Mouse (Mus musculus) ovary, postnatal 14 days (tissue): ENCODE results near the gene Mcat.
A peak's percentile ranks its signal among the peaks of the same experiment; 100 is the strongest.

Source experiments
- DNase-seq: peaks from one replicate; pipeline ENCODE4 v3.0.0; 2022; ENCODE audit warnings: low spot score

The Mcat gene

DNA sequence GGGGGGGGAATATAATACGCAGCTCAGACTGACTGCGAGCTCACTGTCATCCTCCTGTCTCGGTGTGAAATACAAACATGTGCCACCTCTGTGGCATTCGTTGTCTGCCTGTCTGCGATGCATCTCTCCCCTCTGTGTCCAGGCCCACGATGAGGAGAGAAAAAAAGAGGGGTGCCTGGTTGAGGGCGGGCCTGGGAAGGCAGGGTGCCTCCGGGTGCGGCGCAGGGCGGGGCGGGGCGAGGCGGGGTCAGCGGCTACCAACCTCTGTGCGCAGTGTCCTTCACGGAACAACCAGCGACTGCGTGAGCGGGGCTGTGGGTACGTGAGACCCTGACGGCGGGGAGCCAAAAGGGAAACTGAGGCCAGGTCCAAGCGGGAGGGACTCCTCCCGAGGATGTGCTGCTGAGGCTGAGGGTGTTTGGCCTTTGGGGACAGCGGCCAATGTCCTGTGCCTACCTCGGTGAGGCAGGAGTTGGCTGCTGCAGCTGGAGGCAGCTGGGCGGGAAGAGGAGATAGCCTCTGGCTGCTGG, at the start of gene Mcat, which contains the start of gene Tspo:
TSS of gene Mcat (minus strand) at position 461 of the 530 bp plus-strand sequence.
TSS of gene Tspo (plus strand) at position 266 of the 530 bp plus-strand sequence.
- peak; percentile 37 for DNase-seq

DNA sequence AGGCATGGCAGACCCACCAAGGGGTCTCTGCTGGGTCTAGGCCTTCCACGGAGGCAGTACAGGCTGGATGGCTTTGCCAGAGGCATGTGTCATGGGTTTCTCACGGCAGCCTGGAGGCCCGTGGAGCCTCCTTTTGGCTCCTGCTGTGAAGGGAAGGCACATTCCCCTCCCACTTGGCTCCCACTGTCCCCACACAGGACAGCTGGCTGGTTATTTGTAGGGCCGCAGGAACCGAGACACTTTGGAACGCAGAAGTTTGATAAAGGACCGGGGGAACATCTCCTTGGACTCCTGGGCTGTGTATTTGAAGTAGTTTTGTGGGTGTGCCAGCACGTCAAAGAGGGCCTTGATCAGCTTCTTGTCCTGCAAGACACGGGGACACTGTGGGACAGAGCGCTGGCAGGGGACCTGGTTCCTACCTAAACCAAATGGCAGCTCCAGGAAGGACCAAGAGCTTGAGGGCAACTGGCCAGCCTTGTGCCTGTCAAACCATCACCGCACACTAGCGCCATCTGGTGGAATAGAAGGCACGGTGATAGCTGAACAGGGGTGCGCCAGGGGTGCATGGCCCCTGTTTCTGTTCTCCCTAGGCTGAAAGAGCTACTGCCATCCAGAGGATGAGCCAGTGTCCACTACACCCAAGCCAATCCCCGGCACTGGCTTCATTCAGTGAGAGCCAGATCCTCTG, 43.7 kb upstream of the Mcat start:
- peak; percentile 68 for DNase-seq

DNA sequence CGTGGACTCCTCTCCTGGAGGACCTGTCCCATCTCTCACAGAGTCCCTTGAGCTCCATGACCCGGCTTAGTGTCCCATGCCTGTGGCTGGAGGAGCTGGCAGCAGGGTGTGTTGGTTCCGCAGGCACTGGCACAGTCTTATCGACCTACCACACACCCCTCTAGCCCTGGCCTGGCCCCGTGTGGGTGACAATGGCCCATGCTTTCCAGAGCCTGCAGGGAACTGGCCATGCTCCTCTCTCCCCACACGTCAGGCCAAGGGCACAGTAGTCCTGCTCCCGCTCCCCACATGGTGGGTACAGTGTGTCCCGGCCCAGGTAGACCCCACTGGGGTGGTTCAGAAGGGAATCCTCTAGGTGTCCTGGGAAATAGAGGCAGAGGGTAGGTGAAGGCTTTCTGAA, 43.1 kb upstream of the Mcat start:
- no peak for DNase-seq

DNA sequence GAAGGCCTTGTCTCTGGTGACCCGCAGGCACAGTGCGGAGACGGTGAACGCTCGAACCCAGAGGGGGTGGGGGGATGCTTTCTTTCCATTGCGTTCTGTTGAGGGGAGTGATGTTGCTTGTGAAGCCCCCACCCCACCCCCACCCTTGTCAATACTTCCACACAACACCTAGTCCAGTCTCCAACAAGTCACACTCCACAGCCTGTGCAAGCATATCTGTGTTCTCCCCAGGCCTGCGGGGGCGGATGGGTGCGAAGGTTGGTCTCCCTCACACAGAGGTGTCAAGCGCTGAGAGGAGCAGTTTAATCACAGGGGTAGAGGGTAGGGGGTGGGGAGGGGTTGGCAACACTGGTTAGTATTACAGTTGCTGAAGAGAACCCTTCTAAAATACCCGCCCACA, 42.6 kb upstream of the Mcat start:
- DNase-seq, result no peak

DNA sequence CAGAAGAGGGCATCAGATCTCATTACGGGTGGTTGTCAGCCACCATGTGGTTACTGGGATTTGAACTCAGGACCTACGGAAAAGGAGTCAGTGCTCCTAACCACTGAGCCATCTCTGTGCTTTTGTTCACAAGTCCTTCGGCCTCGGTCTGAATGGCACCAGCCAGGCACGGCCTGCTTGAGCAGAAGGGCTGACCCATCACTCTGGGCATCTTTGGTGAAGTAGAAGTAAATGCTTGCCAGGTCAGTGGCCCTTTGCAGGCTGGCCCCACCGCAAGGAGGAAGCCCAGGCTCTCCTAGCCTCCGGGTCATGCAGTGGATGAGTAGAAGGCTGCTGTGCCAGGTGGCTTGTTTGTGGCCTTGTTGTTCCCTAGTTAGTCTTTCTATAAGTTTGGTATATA, 39.8 kb upstream of the Mcat start:
- DNase-seq, result no peak

DNA sequence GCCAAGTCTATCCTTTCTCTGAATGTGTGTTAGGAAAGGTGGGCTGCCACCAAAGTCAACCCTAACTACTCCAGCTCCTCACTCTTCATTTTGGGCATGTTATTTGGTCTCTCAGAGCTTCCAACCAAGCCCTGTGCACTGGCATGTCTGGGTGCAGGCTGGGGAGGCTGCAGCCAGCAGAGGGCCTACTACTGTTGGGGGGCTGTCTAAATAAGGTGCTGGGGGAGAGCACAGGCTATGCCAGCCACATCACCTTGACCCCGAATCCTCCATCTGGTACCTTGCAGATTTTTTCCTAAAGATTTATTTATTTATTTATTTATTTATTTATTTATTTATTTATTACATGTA, 39.4 kb upstream of the Mcat start:
- no peak for DNase-seq

DNA sequence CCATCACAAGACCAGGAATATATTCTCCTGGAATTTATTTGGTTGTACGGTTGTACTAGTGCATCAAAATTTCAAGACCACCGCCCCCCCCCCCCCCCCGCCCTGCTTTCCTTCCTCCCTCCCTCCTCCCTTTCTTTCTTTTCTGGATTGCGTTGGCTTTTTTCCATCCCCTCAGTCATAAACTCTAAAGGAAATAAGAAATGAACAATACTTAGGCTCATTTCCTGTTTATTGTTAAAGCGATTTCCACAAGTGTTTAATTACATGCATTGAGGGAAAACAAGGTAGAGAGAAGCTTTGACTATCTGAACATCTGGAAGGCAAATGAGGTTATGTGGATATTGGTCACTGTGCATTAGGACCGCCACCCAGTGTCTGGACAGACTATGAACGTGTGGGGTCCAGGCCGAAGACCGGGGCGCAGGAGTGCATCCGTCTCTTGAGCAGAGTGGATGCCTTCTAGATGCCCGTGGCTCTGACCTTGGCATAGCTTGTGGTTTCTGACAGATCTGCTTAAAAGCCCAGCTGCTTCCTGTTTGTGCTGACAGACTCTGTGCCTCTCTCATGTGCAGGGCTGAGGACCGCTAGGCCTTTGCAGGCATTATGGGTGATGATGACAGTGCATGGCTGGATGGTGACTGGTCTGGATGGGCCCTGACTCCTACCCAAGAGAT, 38.9 kb upstream of the Mcat start:
- no peak for DNase-seq

DNA sequence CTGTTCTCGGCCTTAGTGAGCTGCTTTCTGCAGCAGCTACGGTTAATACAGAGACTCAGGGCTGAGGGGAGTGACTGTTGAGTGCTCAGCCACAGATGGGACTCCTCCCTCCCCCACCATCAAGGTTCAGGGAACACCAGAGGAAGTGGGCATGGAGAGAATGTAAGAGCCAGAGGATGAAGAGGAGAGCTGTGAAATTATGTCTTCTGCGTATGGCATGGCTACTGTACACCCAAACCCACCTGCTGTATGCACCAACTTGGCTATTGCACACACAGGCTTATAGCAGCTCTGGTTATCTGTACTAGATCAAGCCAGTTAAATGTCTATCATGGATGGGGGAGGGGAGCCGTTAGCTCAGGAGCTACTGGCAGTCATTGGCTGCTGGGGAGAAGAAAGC, 37.6 kb upstream of the Mcat start:
- DNase-seq, result no peak

DNA sequence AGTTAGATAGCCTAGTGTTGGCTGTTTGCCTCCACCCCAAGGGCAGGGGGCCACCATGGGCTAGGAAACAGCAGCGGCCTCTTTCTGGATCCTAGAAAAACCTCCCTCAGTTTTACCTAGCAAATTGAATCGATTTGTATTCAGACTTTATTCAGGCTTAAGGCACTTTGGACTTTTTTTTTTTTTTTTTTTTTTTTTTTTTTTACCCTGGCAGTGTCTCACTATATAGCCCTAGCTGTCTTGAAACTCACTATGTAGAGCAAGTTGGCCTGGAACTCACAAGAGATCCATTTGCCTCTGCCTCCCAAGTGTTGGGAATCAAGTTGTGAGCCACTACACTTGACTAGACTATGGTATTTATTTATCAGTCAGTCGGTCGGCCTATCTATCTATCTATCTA, 33.2 kb upstream of the Mcat start:
- no peak for DNase-seq

DNA sequence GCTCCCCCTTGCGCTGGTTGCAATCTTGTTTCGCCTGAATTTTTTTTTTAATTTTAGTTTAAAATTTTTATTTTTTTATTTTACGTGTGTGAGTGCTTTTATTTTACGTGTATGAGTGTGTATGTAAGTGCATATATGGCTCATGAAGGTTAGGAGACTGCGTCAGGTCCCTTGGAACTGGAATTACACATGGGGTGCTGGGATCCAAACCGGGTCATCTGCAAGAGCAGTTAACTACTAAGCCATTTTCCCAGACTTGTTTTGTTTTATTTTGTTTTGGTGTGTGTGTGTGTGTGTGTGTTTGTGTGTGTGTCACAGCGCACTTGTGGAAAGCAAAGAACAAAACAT, 31.8 kb upstream of the Mcat start:
- DNase-seq, result no peak

DNA sequence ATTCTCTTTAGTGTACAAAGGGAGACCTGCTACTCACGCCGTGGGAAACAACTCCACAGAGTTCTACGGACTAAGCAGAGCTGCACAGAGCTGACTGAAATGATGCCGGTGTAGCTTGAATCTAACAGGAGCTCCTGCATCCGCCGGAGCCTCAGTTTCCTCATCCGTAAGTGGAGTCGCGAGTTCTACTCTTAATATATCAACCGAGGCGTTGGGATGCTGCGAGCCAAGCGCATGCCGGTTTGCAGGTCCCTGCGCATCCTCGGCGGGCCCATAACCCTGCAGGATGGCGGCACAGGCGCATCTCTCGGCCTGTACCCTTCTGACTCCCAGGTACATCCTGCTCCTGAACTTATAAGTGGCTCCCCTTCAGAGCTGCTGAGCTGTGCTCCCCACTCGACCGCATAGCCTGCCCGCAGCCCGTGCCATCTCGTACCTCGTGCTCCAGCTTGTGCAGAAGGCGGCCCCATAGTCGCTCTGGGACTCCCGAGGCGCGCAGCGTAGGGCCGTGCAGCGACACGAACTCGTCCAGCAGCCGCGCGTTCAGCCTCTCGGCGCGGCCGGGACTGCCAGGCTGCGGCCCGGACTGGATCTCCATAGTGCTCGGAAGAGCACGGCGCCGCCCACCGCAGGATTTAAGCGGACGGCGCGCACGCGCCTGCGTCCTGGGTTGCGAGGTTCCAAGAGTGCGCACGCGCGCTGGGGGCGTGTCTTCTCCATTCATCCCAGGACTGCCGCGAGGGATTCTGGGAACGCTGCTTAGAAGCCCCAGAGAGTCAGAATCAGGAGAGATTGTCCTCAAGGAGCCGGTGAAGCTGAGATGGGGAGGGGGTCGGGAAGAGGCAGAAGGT, 31.2 kb upstream of the Mcat start, which contains the start of gene Ttll12:
TSS of gene Ttll12 (minus strand) at position 645 of the 851 bp plus-strand sequence.
- peak; percentile 91 for DNase-seq

DNA sequence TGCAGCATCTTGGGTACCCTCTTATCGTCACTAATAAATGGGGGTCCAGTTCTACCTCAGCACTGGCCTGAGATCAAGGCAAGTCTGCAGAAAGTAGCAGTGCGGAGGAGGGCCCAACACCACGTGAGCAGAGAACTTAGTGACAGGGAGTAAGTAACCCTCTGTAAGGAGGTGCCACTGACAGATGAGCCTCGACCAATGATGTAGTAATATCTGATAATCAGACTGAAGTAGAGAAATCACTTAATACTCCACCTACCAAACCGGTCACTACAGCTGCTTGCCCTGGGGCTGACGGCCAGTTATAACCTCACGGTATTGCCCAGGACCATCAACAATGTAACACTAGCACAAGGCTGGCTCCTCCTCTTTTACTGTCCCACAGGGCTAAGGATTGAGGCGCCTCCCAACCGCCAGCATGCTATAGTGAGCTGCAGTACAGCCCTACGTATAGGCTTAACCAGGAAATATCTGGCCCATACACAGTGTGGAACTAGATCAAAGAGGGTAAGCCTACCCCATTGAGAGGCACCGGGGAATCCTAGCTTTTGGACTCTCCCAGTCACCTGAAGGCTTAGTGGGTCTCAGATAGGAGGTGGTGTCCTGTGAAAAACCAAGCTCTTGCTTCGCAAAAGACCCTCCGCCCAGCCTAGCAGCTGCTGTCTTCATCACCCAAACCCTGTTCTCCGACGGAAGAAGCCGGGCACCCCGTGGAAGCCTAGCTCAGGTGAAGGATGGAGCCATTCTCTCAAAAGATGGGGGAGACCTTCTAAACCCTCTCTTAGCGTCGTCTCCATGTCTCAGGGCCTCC, 30.3 kb upstream of the Mcat start:
- DNase-seq, result no peak

DNA sequence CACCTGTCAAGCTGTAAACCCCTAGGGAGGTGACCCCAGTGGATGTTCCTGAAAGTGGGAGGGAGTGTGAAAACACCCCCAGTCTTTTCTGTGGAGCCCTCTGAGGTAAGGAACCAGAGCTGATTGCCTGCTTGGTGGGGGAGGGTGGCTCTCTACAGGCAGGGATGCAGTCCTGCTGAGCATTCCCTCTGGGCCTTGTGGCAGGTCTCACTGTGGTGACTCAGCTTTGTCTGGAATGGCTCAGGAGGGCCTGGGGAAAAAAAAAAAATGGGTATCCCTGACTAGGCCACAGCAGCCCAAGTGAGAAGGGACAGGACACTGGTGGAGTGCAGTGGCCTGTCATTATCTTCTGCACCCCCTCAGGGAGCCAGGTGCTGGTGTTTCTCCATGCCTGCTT, 29.6 kb upstream of the Mcat start:
- DNase-seq, result no peak

DNA sequence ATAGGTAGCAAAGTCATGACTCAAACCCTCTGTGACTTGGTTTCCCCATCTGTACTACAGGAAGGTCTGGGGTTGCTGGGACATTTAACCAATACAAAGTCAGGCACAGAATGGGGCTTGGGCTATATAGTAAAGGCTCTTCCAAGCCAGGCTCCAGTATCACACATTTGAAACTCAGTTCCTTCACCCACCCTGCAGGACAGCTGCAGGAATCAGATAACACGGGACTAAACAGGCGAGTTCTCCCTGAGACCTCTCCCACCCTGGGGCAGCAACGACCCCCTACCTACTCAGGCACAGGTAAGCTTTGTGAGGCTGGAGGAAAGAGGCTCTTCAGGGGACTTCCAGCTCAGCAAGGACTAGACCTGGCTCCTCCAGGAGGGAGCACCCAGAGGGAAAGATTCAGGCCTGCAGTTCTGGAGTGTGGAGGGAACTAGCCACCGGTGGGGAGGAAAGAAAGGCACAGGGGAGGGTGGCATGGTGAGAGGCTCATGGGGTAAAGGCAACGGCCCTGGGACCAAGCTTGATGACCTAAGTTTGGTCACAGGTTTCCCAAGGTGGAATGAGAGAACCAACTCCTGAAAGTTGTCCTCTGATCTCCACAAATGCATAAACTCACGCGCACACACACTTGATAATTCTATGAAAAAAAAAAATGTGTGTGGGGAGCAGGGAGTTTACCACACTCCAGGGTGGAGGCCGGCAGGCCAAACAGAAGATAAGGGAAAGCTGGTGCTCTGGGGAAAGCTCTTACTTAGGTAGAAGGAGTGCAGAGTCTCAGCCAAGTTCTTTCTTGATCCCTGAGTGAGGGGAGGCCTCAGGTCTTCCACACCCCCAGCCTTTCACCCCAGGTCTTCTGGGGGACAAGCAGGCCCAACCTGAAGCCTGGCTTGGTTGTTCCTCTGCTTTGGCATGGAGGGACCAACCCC, 28.9 kb upstream of the Mcat start:
- no peak for DNase-seq

DNA sequence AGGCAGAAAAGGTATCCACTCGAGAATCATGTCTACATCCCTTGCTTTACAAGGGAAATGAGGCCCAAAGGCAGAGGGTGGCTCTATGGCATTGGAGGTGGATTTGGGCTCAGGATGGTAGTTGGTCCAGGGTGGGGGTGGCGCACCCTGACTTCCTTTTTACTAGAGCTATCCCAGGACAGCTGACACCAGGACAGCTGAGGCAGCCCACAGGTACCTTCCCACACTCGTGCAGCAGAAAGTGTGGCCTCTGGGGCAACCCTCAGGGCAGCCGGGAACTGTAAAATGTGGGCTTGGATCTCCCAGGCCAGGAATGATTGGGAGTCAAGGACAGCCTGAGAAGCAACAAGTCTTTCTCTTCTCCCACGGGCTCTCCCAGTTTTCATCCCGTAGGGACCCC, 28.2 kb upstream of the Mcat start:
- no peak for DNase-seq

DNA sequence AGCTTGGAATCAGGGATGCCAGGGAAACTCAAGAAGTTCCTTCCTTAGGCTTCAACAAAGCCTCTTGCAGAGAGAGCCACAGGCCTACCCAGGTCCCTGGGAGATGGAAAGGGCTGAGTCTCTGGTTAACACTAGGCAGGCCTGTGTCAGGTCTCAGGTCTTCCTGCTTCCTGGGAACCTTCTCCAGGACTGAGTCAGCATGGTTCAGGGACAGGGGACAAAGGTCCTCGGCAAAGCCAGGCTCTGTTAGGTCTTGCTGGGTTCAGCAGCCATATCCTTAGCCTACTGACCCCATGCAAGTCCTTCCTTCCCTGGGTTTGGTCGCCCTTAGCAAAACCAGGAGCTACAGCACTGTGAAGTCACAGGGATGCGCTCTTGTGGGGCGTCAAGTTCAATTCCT, 27.3 kb upstream of the Mcat start:
- no peak for DNase-seq

DNA sequence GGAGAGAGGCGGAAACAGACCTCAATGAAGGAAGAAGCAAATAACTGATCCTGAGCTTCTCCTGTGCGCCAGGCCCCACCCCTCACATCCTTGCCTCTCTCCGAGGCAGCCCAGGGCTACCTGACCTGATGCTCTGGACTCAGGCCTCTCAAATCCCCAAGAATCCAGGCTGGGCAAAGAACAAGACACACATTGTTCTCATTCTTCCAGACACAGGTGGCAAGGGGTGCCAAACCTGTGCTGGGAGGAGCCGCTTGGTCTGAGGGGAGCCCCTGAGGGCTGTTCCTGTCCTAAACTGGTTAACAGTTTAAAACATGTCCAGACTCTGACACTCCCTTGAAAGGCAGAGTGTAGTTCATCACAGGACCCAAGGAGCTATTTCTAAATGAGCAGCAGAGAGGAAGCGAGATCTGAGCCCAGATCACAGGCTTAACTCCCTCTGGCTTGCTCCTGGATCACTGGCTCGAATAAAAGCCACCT, 21.2 kb upstream of the Mcat start:
- DNase-seq, result no peak

DNA sequence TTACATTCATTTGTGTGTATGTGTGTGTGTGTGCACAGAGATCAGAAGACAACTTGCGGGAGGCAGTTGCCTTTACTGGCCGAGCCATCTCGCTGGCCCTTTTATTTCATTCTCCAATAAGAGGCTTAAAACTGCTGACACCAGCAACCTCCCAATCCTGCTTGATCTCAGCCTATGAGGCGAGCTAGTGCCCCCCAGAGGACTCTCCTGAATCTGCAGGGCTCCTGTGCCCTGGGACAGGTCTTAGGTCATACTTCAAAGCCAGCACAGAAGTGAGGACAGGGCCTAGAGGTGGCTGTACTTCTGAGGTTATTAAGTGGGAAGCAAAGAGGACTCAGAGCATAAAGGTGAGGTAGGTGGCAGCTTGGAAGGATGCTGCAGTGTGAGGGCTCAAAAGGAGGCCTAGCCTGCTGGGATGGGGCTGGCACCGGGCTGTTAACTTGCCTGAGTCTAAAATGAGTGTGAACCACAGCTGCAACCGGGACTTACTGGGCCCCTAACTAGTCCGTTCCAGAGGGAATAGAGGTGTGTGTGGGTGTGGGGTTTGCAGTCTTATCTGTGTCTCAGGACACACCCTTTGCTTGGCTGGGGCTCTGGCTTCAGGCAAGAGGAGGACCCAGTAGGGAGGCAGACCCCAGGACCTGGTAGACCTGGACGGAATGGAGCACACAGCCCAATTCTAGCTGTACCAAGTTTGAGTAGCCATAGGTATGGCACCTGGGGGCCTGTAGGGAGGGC, 20.0 kb upstream of the Mcat start:
- no peak for DNase-seq

DNA sequence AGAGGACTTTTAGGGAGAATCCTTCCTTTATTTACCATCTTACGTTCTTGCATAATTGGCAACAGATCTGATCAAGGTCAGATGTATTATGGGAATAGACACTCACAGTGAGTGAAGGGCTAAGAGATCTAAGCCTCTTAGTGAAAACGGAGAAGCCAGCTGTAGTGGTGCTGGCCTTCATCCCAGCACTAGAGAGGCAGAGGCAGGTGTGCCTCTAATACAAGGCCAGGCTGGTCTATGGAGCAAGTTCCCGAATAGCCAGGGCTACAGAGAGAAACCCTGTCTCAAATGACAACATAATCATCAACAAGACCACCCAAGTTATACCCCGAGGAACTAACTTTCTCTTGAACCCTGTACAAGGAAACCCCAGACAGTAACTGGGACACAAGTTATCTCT, 19.3 kb upstream of the Mcat start:
- DNase-seq, result no peak

DNA sequence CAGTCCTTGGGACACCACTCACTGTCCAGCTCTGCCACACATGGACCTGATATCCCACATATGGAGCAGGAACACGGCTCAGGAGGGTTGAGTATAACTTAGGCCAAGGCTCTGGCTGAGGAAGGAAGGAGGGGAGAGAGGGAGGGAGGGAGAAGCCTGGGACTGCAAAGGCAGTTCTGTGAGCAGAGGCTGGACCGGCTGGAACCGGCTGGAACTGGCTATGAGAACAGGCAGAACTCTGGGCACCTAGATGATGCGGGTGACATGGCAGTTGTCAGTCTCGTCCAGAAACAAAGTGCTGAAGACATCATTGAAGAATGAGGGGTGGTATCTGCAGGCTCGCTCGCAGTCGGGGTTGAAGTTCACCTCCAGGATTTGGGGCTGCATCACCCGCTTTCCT, 13.1 kb upstream of the Mcat start:
- no peak for DNase-seq
